Mouse (Mus musculus) myocyte (in vitro differentiated cells): ENCODE measurements at regions not wholly inside any gene's neighbourhood (a gene's known extent, or its start where the extent isn't known, plus 50 kb on each side); places are given as distances from the start of the nearest gene placed in this dataset.

Source experiments
- CEBPB ChIP-seq: IDR thresholded peaks from 2 replicates; pipeline ENCODE4 v1.6.1; 2011; ENCODE audit warnings: mild to moderate bottlenecking, moderate library complexity; ENCODE audit not compliant: poor library complexity, insufficient read depth, severe bottlenecking
- E2F4 ChIP-seq: IDR thresholded peaks from one replicate; pipeline ENCODE4 v1.6.1; 2011; ENCODE audit warnings: mild to moderate bottlenecking, control low read depth, moderate library complexity; ENCODE audit not compliant: insufficient read depth
- MAX ChIP-seq: IDR thresholded peaks from one replicate; pipeline ENCODE4 v1.6.1; 2011; ENCODE audit warnings: low read depth, mild to moderate bottlenecking, control low read depth
- MYOD1 ChIP-seq, 3 experiments: IDR thresholded peaks; one replicate each; pipeline ENCODE4 v1.6.1; 2011; ENCODE audit warnings: control low read depth in 2 of 3, low read depth in 2 of 3, mild to moderate bottlenecking in 2 of 3, moderate library complexity in 1 of 3; ENCODE audit not compliant: insufficient read length in 2 of 3, control insufficient read depth in 1 of 3
- MYOG ChIP-seq, 3 experiments: IDR thresholded peaks; one replicate each; pipeline ENCODE4 v1.6.1; 2011; ENCODE audit warnings: control low read depth in 2 of 3, low read depth in 2 of 3, mild to moderate bottlenecking in 2 of 3; ENCODE audit not compliant: insufficient read length in 2 of 3, control insufficient read depth in 1 of 3, insufficient read depth in 1 of 3
- POLR2A ChIP-seq: IDR thresholded peaks from one replicate; pipeline ENCODE4 v1.6.1; 2011; ENCODE audit warnings: low read depth, mild to moderate bottlenecking, control low read depth, moderate library complexity; ENCODE audit not compliant: insufficient read length
- POLR2AphosphoS2 ChIP-seq: IDR thresholded peaks from one replicate; pipeline ENCODE4 v1.6.1; 2011; ENCODE audit warnings: low read depth, control low read depth; ENCODE audit not compliant: insufficient read length
- SRF ChIP-seq: IDR thresholded peaks from one replicate; pipeline ENCODE4 v1.6.1; 2011; ENCODE audit warnings: low read depth; ENCODE audit not compliant: control insufficient read depth, insufficient read length
- TCF12 ChIP-seq: IDR thresholded peaks from one replicate; pipeline ENCODE4 v1.6.1; 2011; ENCODE audit warnings: mild to moderate bottlenecking, control low read depth; ENCODE audit not compliant: poor library complexity, insufficient read depth, severe bottlenecking
- USF1 ChIP-seq: IDR thresholded peaks from one replicate; pipeline ENCODE4 v1.6.1; 2011; ENCODE audit warnings: low read depth, mild to moderate bottlenecking, control low read depth, moderate library complexity

DNA sequence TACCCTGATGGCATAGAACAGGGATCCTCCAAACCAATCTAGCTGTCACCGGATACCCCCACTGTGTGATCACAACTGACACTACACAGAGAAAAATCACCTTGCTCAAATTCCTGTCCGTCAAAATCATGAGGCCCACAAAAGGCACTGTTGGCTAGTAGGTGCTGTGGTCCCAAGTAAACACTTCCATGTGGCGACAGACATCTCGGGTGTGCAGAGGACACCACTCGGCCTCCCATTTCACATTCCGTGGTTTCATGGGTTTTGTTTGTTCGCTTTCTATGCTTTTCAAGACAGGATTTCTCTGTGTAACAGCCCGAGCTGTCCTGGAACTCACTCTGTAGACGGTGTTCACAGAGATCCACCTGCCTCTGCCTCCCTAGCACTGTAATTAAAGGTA, 162.2 kb downstream of the Tmx1 start:
- TF ChIP-seq MYOD1 (IDR thresholded peaks at IDR 0.05; ENCODE audit: control insufficient read depth in 1 of 3, insufficient read length in 2 of 3, low read depth in 2 of 3): peak in 1 of 3 experiments; percentile 52
- no peak for TF ChIP-seq POLR2A
- TF ChIP-seq MYOG (IDR thresholded peaks at IDR 0.05; ENCODE audit: control insufficient read depth in 1 of 3, insufficient read depth in 1 of 3, insufficient read length in 2 of 3, low read depth in 2 of 3): peak in 1 of 3 experiments; percentile 72
- TF ChIP-seq CEBPB: 0 out of 2 replicates have a peak, but pooled peaks have one; percentile 23
- no peak for TF ChIP-seq SRF
- TF ChIP-seq MAX: no peak
- no peak for TF ChIP-seq TCF12
- no peak for TF ChIP-seq E2F4
- TF ChIP-seq POLR2AphosphoS2: no peak
- TF ChIP-seq USF1: no peak
